In genomic region chr1:120154232-120154631, GRCm38 (mm10) we compare ENCODE assay signal across 8 mouse cellular contexts. TPM values are rescaled to one million over a fixed set of nuclear protein-coding genes. Genes with fewer than 3 reads are reported as not detected.
A peak's percentile ranks its signal among the peaks of the same experiment; 100 is the strongest.
DNase-seq lines count a peak whose midpoint lies in the region; ATAC-seq lines count a peak whose summit lies in the region.

No protein-coding gene starts in this region.

- no peak overlapping the region for H3K4me3 ChIP-seq in midbrain, embryonic 14.5 days (replicated peaks; ENCODE audit: low read depth, low read length)
- no peak overlapping the region for H3K4me3 ChIP-seq in midbrain, embryonic 13.5 days (replicated peaks)

- peak; percentile 69; the same call in 1 of the 2 replicates for ATAC-seq in frontal cortex, adult (ENCODE audit: low TSS enrichment)
- no peak for ATAC-seq in midbrain, embryonic 14.5 days (ENCODE audit: low FRiP score, low TSS enrichment)
- ATAC-seq in midbrain, embryonic 13.5 days, result no peak

- no peaks in the 10 kb centered on the region for H3K9me3 ChIP-seq in midbrain, embryonic 14.5 days (ENCODE audit: control insufficient read depth, low read length)
- no peaks in the 10 kb centered on the region for H3K9me3 ChIP-seq in midbrain, embryonic 13.5 days

- H3K36me3 ChIP-seq in midbrain, embryonic 14.5 days (ENCODE audit: control insufficient read depth, insufficient read depth, low read length), result no peaks in the 10 kb centered on the region
- no peaks in the 10 kb centered on the region for H3K36me3 ChIP-seq in midbrain, embryonic 13.5 days

- no peaks in the 10 kb centered on the region for H3K4me1 ChIP-seq in midbrain, embryonic 14.5 days (ENCODE audit: control insufficient read depth, insufficient read depth, low read length)
- H3K4me1 ChIP-seq in midbrain, embryonic 13.5 days (replicated peaks), result no peaks in the 10 kb centered on the region

- no peak for DNase-seq in frontal cortex, postnatal 25 days (ENCODE audit: low spot score in 2 of 2)
- peak; percentile 69 for DNase-seq in midbrain, embryonic 14.5 days
- DNase-seq in ES-CJ7 (ENCODE audit: low read depth, low spot score), result peak; percentile 45
- DNase-seq in embryo, embryonic 9.5 days (ENCODE audit: extremely low spot score), result peak; percentile 15
- peak; percentile 59 for DNase-seq in lung, postnatal 36 days
- DNase-seq in ovary, adult 18-20 months (ENCODE audit: low spot score), result no peak

- no peaks in the 10 kb centered on the region for H3K27me3 ChIP-seq in midbrain, embryonic 14.5 days (ENCODE audit: control insufficient read depth, insufficient read depth, low read length)
- H3K27me3 ChIP-seq in midbrain, embryonic 13.5 days, result no peaks in the 10 kb centered on the region

- H3K9ac ChIP-seq in midbrain, embryonic 14.5 days (replicated peaks; ENCODE audit: low read length), result no peak overlapping the region
- H3K9ac ChIP-seq in midbrain, embryonic 13.5 days (replicated peaks), result no peak overlapping the region

- no peak overlapping the region for H3K27ac ChIP-seq in midbrain, embryonic 14.5 days (replicated peaks; ENCODE audit: low read depth, low read length)
- no peak overlapping the region for H3K27ac ChIP-seq in midbrain, embryonic 13.5 days

- H3K4me2 ChIP-seq in midbrain, embryonic 14.5 days (ENCODE audit: low read length), result no peak overlapping the region
- H3K4me2 ChIP-seq in midbrain, embryonic 13.5 days (replicated peaks), result no peak overlapping the region

RNA-seq across cellular contexts. Expression of gene 3110009E18Rik, which starts 33.2 kb away (rescaled TPM):
- 18.7 and 21.4 TPM in 2 replicates for polyA plus RNA-seq in midbrain, embryonic 14.5 days (2014; fragmentation: Nextera tagmentation; extraction: Ambion mirVana)
- 20.7 and 21.8 TPM in 2 replicates for polyA plus RNA-seq in midbrain, embryonic 13.5 days (2015; fragmentation: Nextera tagmentation; extraction: Ambion mirVana)

RNA-seq across cellular contexts. Expression of gene Dbi, which starts 33.4 kb away (rescaled TPM):
- 759 and 1,068 TPM in 2 replicates for polyA plus RNA-seq in midbrain, embryonic 14.5 days (2014; fragmentation: Nextera tagmentation; extraction: Ambion mirVana)
- polyA plus RNA-seq in midbrain, embryonic 13.5 days (2015; fragmentation: Nextera tagmentation; extraction: Ambion mirVana), result 654 and 688 TPM in 2 replicates

Comparison
In these comparisons a context has a peak if more than half of its experiments do, and no peak if none do; other contexts are left out.
1. DNase-seq: peak in midbrain, embryonic 14.5 days (single experiment), ES-CJ7 (single experiment), embryo, embryonic 9.5 days (single experiment) and lung, postnatal 36 days (single experiment); none in frontal cortex, postnatal 25 days (0 of 2) and ovary, adult 18-20 months (single experiment).